Comparison of ENCODE assay signal across 7 mouse cellular contexts in genomic region chr15:31315630-31316231, GRCm38 (mm10). TPM values are rescaled to one million over a fixed set of nuclear protein-coding genes. Genes with fewer than 3 reads are reported as not detected.
DNase-seq lines count a peak whose midpoint lies in the region; ATAC-seq and TF ChIP-seq lines count a peak whose summit lies in the region.

No protein-coding gene starts in this region.

- H3K27me3 ChIP-seq in intestine, postnatal 0 days (replicated peaks; ENCODE audit: control insufficient read depth, insufficient read depth, low read length): peaks cover 8% of the 10 kb centered on the region; the same call in 1 of the 2 replicates
- no peaks in the 10 kb centered on the region for H3K27me3 ChIP-seq in midbrain, embryonic 14.5 days (ENCODE audit: control insufficient read depth, insufficient read depth, low read length)
- no peaks in the 10 kb centered on the region for H3K27me3 ChIP-seq in spleen, adult 2 months (ENCODE audit: control insufficient read depth, insufficient read depth, low read length)

- DNase-seq in adrenal gland, adult 2 months: peak; percentile 80
- DNase-seq in embryo, embryonic 11 days: peak; percentile 89
- peak; percentile 74 to 80 for DNase-seq in left cerebral cortex, postnatal 36 days (ENCODE audit: low spot score in 2 of 2)
- peak; percentile 94 for DNase-seq in midbrain, embryonic 14.5 days
- DNase-seq in spleen, adult 2 months (ENCODE audit: low read depth in 1 of 2, low spot score in 2 of 2): peak in 1 of 2 experiments; percentile 70

- TF ChIP-seq CTCF in intestine, postnatal 0 days (IDR thresholded peaks at IDR 0.05; ENCODE audit: low read depth): peak; percentile 82
- TF ChIP-seq CTCF in spleen, adult 2 months (IDR thresholded peaks at IDR 0.05; ENCODE audit: extremely low read depth, insufficient read depth, insufficient read length, insufficient replicate concordance): peak; percentile 64; the same call in 1 of the 2 replicates

- no peak overlapping the region for H3K27ac ChIP-seq in intestine, postnatal 0 days (ENCODE audit: low read depth, low read length)
- H3K27ac ChIP-seq in midbrain, embryonic 14.5 days (replicated peaks; ENCODE audit: low read depth, low read length): no peak overlapping the region
- H3K27ac ChIP-seq in spleen, adult 2 months (ENCODE audit: insufficient read depth, low read length): no peak overlapping the region

- intact Hi-C loops in left cerebral cortex, postnatal 36 days (cut with DNase I): loop anchor here (1.0 to 5.0 kb wide), 4 partner anchors 52 to 272 kb away; partner anchors contain the start of gene Ankrd33b

- no peaks in the 10 kb centered on the region for H3K36me3 ChIP-seq in intestine, postnatal 0 days (ENCODE audit: control insufficient read depth, insufficient read depth)
- no peaks in the 10 kb centered on the region for H3K36me3 ChIP-seq in midbrain, embryonic 14.5 days (ENCODE audit: control insufficient read depth, insufficient read depth, low read length)
- H3K36me3 ChIP-seq in spleen, adult 2 months (ENCODE audit: control insufficient read depth, insufficient read depth, low read length): no peaks in the 10 kb centered on the region

- ATAC-seq in granulocyte monocyte progenitor cell, adult 5-6 weeks (replicated peaks; ENCODE audit: poor library complexity, severe bottlenecking): peak; percentile 87
- ATAC-seq in intestine, postnatal 0 days: no peak
- peak; percentile 74; the same call in 1 of the 2 replicates for ATAC-seq in midbrain, embryonic 14.5 days (ENCODE audit: low FRiP score, low TSS enrichment)

- H3K4me3 ChIP-seq in intestine, postnatal 0 days (ENCODE audit: low read depth, low read length): no peak overlapping the region
- no peak overlapping the region for H3K4me3 ChIP-seq in midbrain, embryonic 14.5 days (replicated peaks; ENCODE audit: low read depth, low read length)
- no peak overlapping the region for H3K4me3 ChIP-seq in spleen, adult 2 months (ENCODE audit: extremely low read depth, insufficient read depth, insufficient read length)

- TF ChIP-seq POLR2A in spleen, adult 2 months (IDR thresholded peaks at IDR 0.05; ENCODE audit: low read depth, low read length): no peak

- 16% methylated on average over 5 of the region's 5 CpGs for WGBS in intestine, postnatal 0 days
- WGBS in midbrain, embryonic 14.5 days: 3% methylated on average over 5 of the region's 5 CpGs
- WGBS in spleen, adult 2 months: 23% methylated on average over 5 of the region's 5 CpGs

- H3K4me2 ChIP-seq in intestine, postnatal 0 days (replicated peaks; ENCODE audit: low read depth): no peak overlapping the region
- H3K4me2 ChIP-seq in midbrain, embryonic 14.5 days (ENCODE audit: low read length): no peak overlapping the region

- no peak overlapping the region for H3K9ac ChIP-seq in intestine, postnatal 0 days (ENCODE audit: low read depth, low read length)
- H3K9ac ChIP-seq in midbrain, embryonic 14.5 days (replicated peaks; ENCODE audit: low read length): no peak overlapping the region

- H3K9me3 ChIP-seq in intestine, postnatal 0 days (ENCODE audit: control insufficient read depth): no peaks in the 10 kb centered on the region
- H3K9me3 ChIP-seq in midbrain, embryonic 14.5 days (ENCODE audit: control insufficient read depth, low read length): no peaks in the 10 kb centered on the region

- H3K4me1 ChIP-seq in intestine, postnatal 0 days (replicated peaks; ENCODE audit: control insufficient read depth, insufficient read depth, low read length): no peaks in the 10 kb centered on the region
- peaks cover 8% of the 10 kb centered on the region; the same call in 1 of the 2 replicates for H3K4me1 ChIP-seq in midbrain, embryonic 14.5 days (ENCODE audit: control insufficient read depth, insufficient read depth, low read length)
- no peaks in the 10 kb centered on the region for H3K4me1 ChIP-seq in spleen, adult 2 months (ENCODE audit: control insufficient read depth, insufficient read depth, insufficient read length)

RNA-seq across cellular contexts. Expression of gene Ankrd33b, which starts 51.8 kb away (rescaled TPM):
- total RNA-seq in adrenal gland, adult 2 months (2021): 1 to 10 TPM; 1.1 to 1.9 TPM
- polyA plus RNA-seq in adrenal gland, adult 2 months (2012; rRNA removed): 1.5 and 1.9 TPM in 2 replicates
- 0.11 TPM in 1 of 2 replicates, not detected in the other for total RNA-seq in granulocyte monocyte progenitor cell, adult 5-6 weeks (2014; fragmentation: Nextera tagmentation)
- 0.10 TPM in 1 of 2 replicates, not detected in the other for total RNA-seq in granulocyte monocyte progenitor cell, adult 5-6 weeks (2017)
- polyA plus RNA-seq in intestine, postnatal 0 days (2015; fragmentation: Nextera tagmentation; extraction: Ambion mirVana): 0.25 and 0.29 TPM in 2 replicates
- total RNA-seq in left cerebral cortex, postnatal 36 days (2021): 10 to 100 TPM; 70.4 to 76.4 TPM
- 0.18 and 0.64 TPM in 2 replicates for polyA plus RNA-seq in midbrain, embryonic 14.5 days (2014; fragmentation: Nextera tagmentation; extraction: Ambion mirVana)
- 3.7 and 8.1 TPM in 2 replicates for polyA plus RNA-seq in spleen, adult 2 months (2012; rRNA removed)
